Mouse (Mus musculus): ENCODE results near the gene Stx1a.

Gene Stx1a

DNA sequence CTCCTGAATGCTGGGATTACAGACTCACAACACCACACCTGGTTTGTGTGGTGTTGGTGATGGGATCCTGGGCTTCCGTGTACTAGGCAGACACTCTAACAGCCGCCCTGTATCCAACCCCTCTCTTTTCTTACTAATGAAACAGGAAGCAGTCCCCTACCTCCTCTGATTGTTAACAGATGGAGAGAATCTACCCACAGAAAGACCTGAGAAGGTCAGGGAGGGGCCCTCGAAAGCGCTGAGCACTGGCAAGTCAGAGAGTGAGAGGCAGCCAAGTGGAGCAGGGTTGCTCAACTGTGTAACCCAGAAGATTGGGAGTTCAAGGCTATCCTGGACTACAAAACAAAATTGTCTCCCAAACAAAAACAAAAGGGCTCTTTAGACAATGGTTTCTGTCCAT is 63.6 kb downstream of the Stx1a start:
- no peak for DNase-seq (ENCODE audit: low spot score in 2 of 2)

DNA sequence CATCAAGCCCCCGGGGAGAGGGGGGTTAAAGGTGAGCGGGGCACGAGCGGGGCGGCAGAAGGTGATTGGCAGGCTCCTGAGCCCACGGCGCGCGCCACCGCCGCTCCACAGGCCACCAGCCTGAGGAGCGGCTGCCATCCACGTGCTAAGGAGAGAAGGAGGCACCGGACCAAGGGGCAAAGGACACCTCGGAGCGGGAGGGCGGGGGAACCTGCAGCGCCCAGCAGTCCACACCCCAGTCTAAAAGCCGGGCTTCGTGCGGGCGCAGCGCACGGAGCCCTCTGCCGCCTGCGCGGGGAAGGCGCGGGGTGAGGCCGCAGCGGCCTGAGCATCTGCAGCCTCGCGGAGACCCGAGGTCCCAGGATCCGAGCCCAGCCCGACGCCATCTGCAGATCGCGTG is 66.4 kb downstream of the Stx1a start, which contains the start of gene Mlxipl:
Gene Mlxipl (plus strand): TSS at position 238 of the 400 bp plus-strand sequence.
- no peak for DNase-seq (ENCODE audit: low spot score in 2 of 2)

All from urinary bladder, adult 18-20 months (tissue).